Mouse (Mus musculus): ENCODE measurements at regions not wholly inside any gene's neighbourhood (a gene's known extent, or its start where the extent isn't known, plus 50 kb on each side); places are given as distances from the start of the nearest gene placed in this dataset.

GRCm38 (mm10) chr1:91611281-91611680 lies 70.9 kb downstream of the Asb1 start:
- intact Hi-C loops (cut with DNase I) = no loop called here
- no peak for DNase-seq

- DNase-seq = no peak
- intact Hi-C loops (cut with DNase I) = no loop called here
These were observed 71.3 kb downstream of the Asb1 start for GRCm38 (mm10) chr1:91611694-91612093.

DNA sequence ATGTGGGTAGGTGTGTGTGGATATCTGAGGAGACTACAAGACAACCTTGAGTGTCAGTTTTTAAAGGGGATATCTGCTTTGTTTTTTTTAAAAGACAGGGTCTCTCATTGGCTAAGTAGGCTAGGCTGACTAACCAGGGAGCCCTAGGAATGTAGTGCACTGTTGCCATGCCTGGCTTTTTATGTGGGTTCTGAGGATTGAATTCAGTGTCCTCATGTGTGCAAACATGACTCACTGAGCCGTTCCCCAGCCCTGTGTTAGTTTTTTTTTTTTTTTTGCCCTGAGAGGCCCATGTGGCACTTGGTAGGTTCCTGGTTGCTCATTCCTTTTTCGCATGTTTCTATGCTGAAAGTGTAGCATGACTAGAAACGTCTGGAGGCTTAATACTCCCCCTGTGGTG lies 72.6 kb downstream of the Asb1 start:
- intact Hi-C loops (cut with DNase I) = no loop called here
- no peak for DNase-seq

DNA sequence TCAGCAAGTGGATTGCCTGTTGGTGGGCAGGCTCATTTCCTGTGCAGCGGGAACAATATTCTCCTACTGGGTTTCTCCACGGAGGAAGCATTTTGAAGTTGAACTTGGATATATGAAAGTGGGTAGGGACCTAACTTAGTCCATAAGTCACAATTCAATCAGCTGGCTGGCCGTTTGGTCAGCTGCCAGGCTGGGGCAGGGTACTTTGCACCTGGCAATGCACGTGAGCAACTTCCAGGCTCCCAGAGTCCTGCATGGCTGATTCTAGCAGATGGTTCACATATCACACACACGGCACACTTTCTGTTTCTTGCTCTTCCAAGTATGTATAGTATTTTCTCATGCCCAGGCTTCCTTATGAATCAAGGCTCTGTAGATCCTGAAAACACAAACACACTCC lies 75.1 kb downstream of the Asb1 start:
- intact Hi-C loops (cut with DNase I) = no loop called here
- no peak for DNase-seq

DNA sequence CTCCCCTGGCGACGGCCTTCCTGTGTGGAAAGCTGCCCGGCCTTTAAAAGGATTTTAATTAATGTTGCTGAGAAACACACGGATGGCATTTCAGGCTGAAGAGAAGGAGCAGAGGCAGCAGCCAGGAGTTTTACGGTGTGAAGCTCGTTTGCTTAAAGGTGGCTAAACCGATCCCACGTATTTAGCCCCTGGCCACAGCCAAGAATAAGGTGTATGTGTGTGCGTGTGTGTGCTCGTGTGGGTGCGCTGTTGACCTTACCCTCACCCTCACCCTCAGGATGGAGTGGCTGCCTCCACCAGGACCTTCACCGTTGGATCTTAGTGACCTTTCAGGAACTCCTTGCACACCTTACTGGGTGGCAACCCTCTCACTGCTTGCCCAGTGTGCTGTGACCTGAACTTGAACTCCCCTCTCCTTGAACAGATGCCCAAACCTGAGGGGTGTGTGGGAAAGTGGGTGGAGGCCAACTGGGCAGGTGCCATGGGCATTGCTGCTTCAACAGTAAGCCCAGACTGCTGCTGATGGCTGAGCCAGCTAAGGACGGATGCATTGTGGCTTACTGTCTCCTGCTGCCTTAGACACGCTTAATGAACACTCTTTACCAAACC lies 78.3 kb downstream of the Asb1 start:
- intact Hi-C loops (cut with DNase I) = no loop called here
- DNase-seq = peak; percentile 49

DNA sequence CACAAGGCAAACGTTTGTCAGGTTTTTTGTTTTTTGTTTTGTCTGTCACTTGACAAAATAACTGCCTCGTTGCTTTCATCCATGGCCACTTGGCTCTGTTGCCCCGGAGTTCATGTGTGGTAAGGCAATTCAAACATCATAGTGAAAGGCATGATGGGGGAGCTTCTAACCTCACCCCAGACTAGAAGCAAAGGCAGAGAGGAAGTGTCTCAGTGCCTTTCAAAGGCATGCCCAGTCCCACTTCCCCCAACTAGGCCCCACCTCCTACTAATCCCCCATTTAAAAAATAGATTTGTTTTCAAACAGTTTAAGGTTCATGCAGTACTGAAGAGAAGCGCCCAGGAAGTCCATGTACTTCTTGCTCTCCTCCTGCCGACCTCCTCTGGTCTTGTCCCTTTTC lies 80.8 kb downstream of the Asb1 start:
- intact Hi-C loops (cut with DNase I) = no loop called here
- no peak for DNase-seq

GRCm38 (mm10) chr1:91622874-91623273 lies 82.5 kb downstream of the Asb1 start:
- no peak for DNase-seq
- intact Hi-C loops (cut with DNase I) = no loop called here

- peak; percentile 55 for DNase-seq
- intact Hi-C loops (cut with DNase I) = no loop called here
These were observed 83.7 kb downstream of the Asb1 start for GRCm38 (mm10) chr1:91624028-91624427.

DNA sequence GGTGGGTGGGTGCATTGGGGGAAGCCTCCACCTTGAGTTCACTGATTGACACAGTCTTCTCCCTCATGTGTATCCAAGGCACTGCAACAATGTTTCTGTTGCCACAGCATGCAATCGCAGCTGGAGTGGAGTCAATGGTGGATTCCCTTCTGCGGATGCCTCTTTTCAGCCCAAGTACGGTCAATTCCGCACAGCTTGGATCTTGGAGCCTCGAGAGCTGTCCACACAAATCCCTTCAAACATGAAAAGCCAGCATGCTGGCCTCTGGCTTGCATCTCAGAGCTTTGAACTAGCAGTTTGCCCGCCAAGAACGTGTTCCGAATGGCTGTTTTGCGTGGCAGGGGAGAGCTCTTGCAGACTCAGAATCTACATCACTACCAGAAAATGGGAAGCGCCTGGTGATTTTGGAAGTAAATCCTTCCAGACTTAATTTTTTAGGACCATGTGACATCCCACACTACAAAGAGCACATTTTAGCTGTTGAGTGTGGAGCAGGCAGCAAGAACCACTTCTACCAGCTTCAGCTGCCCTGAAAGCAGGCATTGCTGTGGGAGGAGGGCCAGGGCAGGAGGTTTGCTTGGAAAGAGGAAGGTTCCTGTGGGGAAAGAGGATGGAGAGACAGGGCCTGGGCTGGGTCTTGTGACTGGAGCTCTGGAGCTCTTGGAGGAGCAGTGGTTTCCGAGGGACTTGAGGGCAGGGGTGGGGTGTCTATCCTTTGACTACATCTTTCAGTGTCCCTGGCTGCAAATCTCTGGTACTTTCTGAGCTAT lies 84.4 kb downstream of the Asb1 start:
- DNase-seq = peak; percentile 51
- intact Hi-C loops (cut with DNase I) = no loop called here

GRCm38 (mm10) chr1:91626090-91626489 lies 85.7 kb downstream of the Asb1 start:
- DNase-seq = no peak
- intact Hi-C loops (cut with DNase I) = no loop called here

- intact Hi-C loops (cut with DNase I) = no loop called here
- no peak for DNase-seq
These were observed 89.9 kb downstream of the Asb1 start for GRCm38 (mm10) chr1:91630206-91630605.

DNA sequence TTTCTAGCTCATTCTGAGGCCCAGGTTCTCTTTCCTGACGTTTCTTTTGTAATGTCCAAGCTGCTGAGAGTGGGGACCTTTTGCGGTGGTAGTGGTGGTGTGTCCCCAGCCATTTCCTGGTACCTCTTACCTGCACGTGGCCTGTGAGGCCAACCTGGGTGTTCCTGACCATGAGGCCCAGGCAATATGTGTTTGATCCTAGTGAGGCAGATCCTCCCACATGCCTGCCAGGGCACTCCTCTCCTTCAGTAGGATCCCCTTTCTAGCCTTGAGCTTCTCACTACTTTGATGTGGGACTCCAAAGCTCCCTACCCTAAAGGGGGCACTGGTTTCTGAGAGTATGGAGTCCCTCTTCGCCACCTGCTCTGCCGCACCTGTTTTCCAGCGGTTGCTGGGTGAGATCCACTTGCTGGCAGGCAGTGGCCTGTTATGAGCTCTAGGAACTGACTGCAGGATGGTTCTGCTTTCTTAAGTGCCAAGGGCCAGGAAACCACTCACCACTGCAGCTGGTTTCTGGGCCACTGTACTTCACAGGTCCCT lies 90.6 kb downstream of the Asb1 start:
- no peak for DNase-seq
- intact Hi-C loops (cut with DNase I) = no loop called here

- intact Hi-C loops (cut with DNase I) = no loop called here
- DNase-seq = no peak
These were observed 92.7 kb downstream of the Asb1 start for GRCm38 (mm10) chr1:91632906-91633493.

GRCm38 (mm10) chr1:91636571-91636970 lies 96.2 kb downstream of the Asb1 start:
- intact Hi-C loops (cut with DNase I) = no loop called here
- no peak for DNase-seq

- intact Hi-C loops (cut with DNase I) = no loop called here
- DNase-seq = no peak
These were observed 100.2 kb downstream of the Asb1 start for GRCm38 (mm10) chr1:91640551-91640950.

- intact Hi-C loops (cut with DNase I) = no loop called here
- DNase-seq = no peak
These were observed 118.7 kb downstream of the Asb1 start for GRCm38 (mm10) chr1:91658991-91659441.

DNA sequence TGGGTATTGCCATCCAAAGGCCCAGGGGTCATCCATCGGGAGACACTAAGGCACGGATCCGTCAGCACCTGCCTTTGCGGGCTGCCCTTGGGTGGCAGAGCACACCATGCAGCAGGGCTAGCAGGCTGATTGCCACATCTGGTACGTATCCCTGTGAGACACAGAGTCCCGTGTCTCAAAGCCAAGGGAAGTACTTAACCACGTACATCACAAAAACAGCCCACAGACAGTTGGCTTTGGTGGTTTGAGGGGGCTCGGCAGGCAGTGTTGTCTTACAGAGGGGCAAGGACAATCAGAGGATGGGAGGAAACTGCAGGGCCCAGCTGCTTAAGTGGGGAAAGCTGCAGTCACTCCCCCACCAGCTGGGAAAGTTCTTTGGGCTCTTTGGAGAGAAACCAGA lies 119.1 kb downstream of the Asb1 start:
- intact Hi-C loops (cut with DNase I) = no loop called here
- no peak for DNase-seq

DNA sequence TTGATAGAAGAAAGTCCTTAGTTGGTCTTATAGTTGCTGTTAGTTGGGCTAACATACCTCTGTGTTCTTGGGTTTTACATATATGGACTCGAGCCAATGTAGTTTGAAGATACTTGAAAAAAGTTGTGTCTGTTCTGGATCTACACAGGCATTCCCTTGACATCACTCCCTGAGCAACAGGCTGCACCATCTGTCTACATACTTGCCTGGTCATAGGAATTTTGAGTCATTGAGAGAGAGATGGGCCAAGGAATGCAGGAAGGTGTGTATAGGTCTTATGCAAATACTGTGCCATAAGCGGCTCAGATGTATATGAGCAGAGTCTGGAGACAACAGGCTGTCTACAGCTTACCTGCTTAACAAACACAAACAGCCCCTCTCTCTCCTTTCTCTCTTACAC lies 122.9 kb downstream of the Asb1 start:
- no peak for DNase-seq
- intact Hi-C loops (cut with DNase I) = no loop called here

GRCm38 (mm10) chr1:91664622-91665021 lies 124.3 kb downstream of the Asb1 start:
- intact Hi-C loops (cut with DNase I) = no loop called here
- no peak for DNase-seq

- intact Hi-C loops (cut with DNase I) = no loop called here
- no peak for DNase-seq
These were observed 128.2 kb downstream of the Asb1 start for GRCm38 (mm10) chr1:91668530-91668929.

- intact Hi-C loops (cut with DNase I) = no loop called here
- DNase-seq = no peak
These were observed 130.3 kb upstream of the Twist2 start for GRCm38 (mm10) chr1:91670980-91671379.

- intact Hi-C loops (cut with DNase I) = no loop called here
These were observed 127.1 kb upstream of the Twist2 start for GRCm38 (mm10) chr1:91674082-91674655.

More at GRCm38 (mm10) chr1:91674082-91674655, 127.1 kb upstream of the Twist2 start:
- no peak for DNase-seq
